Mouse (Mus musculus) neural tube, embryonic 14.5 days (tissue): ENCODE results near the gene Teddm1b. TPM values are rescaled to one million over a fixed set of nuclear protein-coding genes. Genes with fewer than 3 reads are reported as not detected.
A peak's percentile ranks its signal among the peaks of the same experiment; 100 is the strongest.
"Not testable (repeated sequence)": the region's sequence is repeated elsewhere in the genome, so short reads cannot be mapped to it uniquely, and the experiment has no call there.

ENCODE experiments used
- ATAC-seq: fragments of 200-750 bp; cut with Nextera tagmentation; 2 replicates; pipeline ENCODE4 v1.8.0; 2017; ENCODE audit warnings: low read depth, mild to moderate bottlenecking, moderate TSS enrichment, moderate library complexity
- H3K27ac ChIP-seq: fragments of 300-500 bp; sonication (generic); 2 replicates; pipeline ENCODE4 v1.5.1; 2014; ENCODE audit warnings: low read depth, mild to moderate bottlenecking, control low read depth, low read length, moderate library complexity, mixed read lengths
- H3K27me3 ChIP-seq: fragments of 300-500 bp; sonication (generic); 2 replicates; pipeline ENCODE4 v1.6.1; 2014; ENCODE audit warnings: low read length; ENCODE audit not compliant: control insufficient read depth, insufficient read depth
- H3K36me3 ChIP-seq: fragments of 300-500 bp; sonication (generic); 2 replicates; pipeline ENCODE4 v1.6.1; 2014; ENCODE audit warnings: low read length, mixed read lengths; ENCODE audit not compliant: control insufficient read depth, insufficient read depth
- H3K4me1 ChIP-seq: fragments of 300-500 bp; sonication (generic); 2 replicates; pipeline ENCODE4 v1.6.1; 2014; ENCODE audit warnings: low read length; ENCODE audit not compliant: control insufficient read depth, insufficient read depth
- H3K4me2 ChIP-seq: fragments of 300-500 bp; sonication (generic); 2 replicates; pipeline ENCODE4 v1.6.1; 2014; ENCODE audit warnings: mild to moderate bottlenecking, low read depth, low read length, control low read depth
- H3K4me3 ChIP-seq: fragments of 300-500 bp; sonication (generic); 2 replicates; pipeline ENCODE4 v1.5.1; 2014; ENCODE audit warnings: low read depth, low read length, control low read depth, mixed read lengths
- H3K9ac ChIP-seq: fragments of 300-500 bp; sonication (generic); replicated peaks from 2 replicates; pipeline ENCODE4 v1.6.1; 2014; ENCODE audit warnings: low read depth, mild to moderate bottlenecking, control low read depth, low read length, mixed read lengths
- H3K9me3 ChIP-seq: fragments of 300-500 bp; sonication (generic); 2 replicates; pipeline ENCODE4 v1.6.1; 2016; ENCODE audit warnings: low read length; ENCODE audit not compliant: control insufficient read depth
- WGBS: fragments of 180-500 bp; shearing (Covaris S2); extraction: QIAGEN DNeasy Blood & Tissue Kit; methylation state at CpG from one replicate; pipeline ENCODE4 v1.1.7; 2014; 5-methylcytosine and 5-hydroxymethylcytosine counted together
- polyA plus RNA-seq: library from polyadenylated mRNA; unstranded; fragments of >200 nt; fragmentation: Nextera tagmentation; extraction: Ambion mirVana; gene quantifications from 2 replicates; pipeline ENCODE4 v1.2.1, GENCODE M21; 2014

Teddm1b gene
- 0.21 and 0.35 TPM in 2 replicates for polyA plus RNA-seq

DNA sequence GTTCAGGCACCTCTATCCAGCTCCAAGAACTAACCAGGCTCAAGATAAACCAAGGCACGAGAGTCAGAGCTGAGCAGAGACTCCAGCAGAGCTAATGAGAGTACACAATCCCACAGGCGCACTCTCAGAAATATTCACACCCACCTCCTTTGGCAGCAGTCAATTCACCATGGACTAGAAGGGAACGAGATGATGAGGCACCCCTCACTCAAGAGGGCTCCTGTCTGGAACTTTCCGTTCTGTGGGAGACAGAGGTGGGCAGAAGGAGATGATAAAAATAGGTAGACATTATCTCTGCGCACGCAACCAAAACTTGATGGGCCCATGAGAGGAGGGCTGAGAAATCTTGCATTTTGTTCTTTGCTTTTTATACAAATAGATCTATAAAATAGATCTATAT is at the start of gene Teddm1b:
Gene Teddm1b (plus strand): TSS at position 301 of the 400 bp plus-strand sequence.
- no peaks in the 10 kb centered on the region for H3K36me3 ChIP-seq
- no peaks in the 10 kb centered on the region for H3K4me1 ChIP-seq
- no peak within 1 kb of the TSS for H3K9ac ChIP-seq
- no peak within 1 kb of the TSS for H3K4me3 ChIP-seq
- H3K4me2 ChIP-seq = no peak within 1 kb of the TSS
- no peaks in the 10 kb centered on the region for H3K9me3 ChIP-seq
- ATAC-seq = no peak
- H3K27ac ChIP-seq = no peak within 1 kb of the TSS
- no peaks in the 10 kb centered on the region for H3K27me3 ChIP-seq
- 87% methylated on average over 6 of the region's 6 CpGs for WGBS

DNA sequence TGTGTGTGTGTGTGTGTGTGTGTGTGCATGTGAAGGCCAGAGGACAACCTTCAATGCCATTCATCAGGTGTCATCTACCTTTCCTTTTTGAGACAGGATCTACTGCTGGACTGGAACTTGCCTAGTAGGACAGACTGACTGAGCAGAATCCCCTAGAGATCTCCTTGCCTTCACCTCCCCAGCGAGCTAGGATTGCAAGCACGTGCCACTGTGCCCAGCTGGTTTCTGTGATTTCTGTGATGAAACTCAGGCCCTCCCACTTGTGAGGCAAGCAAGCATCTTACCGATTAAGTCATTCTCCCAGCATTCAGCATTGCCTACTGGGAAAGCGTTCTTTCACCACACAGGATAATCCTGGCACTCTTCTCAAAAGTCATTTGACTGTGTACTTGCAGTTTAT is 43.4 kb upstream of the Teddm1b start:
- Histone ChIP-seq H3K36me3 (no peaks in the 10 kb centered on the region), H3K4me3 (no peak overlapping the region), H3K9me3 (no peaks in the 10 kb centered on the region), H3K4me1 (no peaks in the 10 kb centered on the region), H3K4me2 (no peak overlapping the region), H3K27me3 (no peaks in the 10 kb centered on the region), H3K27ac (no peak overlapping the region), H3K9ac (no peak overlapping the region)
- WGBS = 83% methylated on average over 4 of the region's 4 CpGs
- ATAC-seq = no peak

DNA sequence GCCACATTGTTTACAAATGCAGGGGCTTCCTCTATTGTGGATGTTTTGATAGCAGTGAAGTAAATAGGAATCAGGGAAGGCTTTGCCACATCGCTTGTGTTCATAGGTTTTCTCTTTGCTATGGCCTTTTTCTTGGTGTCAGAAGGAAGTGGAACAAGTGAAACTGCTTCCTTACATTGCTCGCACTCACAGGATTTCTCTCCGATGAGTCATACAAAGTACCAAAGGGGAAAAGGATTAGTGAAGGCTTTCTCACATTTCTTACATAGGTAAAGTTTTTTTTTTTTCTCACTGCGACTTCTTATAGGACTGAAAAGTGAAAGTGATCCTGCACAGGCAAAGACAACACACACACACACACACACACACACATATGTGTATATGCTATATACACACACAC is 38.1 kb upstream of the Teddm1b start:
- H3K36me3 ChIP-seq = no peaks in the 10 kb centered on the region
- H3K4me3 ChIP-seq = no peak overlapping the region
- no peaks in the 10 kb centered on the region for H3K27me3 ChIP-seq
- WGBS = 93% methylated on average over 4 of the region's 4 CpGs
- H3K27ac ChIP-seq = no peak overlapping the region
- no peak for ATAC-seq
- H3K9me3 ChIP-seq = no peaks in the 10 kb centered on the region
- no peak overlapping the region for H3K9ac ChIP-seq
- H3K4me1 ChIP-seq = no peaks in the 10 kb centered on the region
- H3K4me2 ChIP-seq = no peak overlapping the region

DNA sequence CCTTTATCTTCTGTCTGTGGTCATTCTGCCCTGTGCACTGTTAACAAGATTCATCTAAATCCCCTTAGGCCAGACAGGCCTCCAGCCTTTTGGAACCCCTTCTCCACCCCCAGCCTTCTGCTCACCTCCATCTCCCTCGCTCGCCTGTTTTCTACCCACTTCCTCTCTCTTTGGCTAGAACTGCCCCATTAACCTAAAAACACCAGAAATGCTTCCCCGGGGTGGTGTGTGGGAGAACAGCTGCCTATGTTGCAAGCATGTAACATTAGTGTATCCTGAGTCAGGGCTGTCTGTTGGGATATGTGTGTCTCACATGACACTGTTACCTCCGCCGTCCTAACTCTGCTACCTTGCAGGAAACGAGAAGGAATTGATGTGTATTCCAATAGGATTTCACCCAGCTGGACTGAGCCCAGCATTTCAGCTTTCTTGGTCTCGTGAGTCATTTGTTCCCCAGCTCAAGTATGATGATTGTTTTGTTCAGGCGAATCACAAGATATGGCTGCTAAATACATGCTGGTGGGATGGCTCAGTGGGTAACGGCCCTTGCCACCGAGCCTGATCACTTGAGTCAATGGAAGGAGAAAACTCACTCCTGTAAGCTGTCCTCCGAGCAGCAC is 31.9 kb upstream of the Teddm1b start:
- H3K9ac ChIP-seq = no peak overlapping the region
- H3K4me2 ChIP-seq = no peak overlapping the region
- no peaks in the 10 kb centered on the region for H3K9me3 ChIP-seq
- no peaks in the 10 kb centered on the region for H3K4me1 ChIP-seq
- H3K27ac ChIP-seq = no peak overlapping the region
- H3K36me3 ChIP-seq = no peaks in the 10 kb centered on the region
- 87% methylated on average over 11 of the region's 11 CpGs for WGBS
- H3K27me3 ChIP-seq = no peaks in the 10 kb centered on the region
- no peak for ATAC-seq
- no peak overlapping the region for H3K4me3 ChIP-seq

DNA sequence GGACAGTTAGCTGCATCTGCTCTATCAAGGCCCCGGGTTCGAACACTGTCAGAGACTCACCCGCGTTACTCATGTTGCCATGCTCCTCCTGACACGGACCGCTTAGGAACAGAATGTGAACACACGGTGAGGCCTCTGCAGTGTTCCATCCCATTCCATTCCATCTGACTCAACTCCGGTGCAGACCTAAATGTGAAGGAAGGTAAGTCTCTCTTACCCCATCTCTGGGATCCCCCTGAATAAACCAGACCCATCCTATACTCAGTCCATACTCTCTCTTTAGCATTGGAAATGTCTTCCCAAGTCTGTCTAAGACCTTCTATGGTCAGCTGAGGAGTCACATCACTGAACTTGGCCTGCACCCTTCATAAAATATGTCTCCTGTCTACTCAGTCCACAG is 30.1 kb upstream of the Teddm1b start, which contains the start of gene Rgsl1:
Gene Rgsl1 (minus strand): TSS at position 101 of the 400 bp plus-strand sequence.
- 96% methylated on average over 8 of the region's 8 CpGs for WGBS
- H3K9ac ChIP-seq = no peak within 1 kb of the TSS
- H3K4me1 ChIP-seq = no peaks in the 10 kb centered on the region
- no peak within 1 kb of the TSS for H3K4me3 ChIP-seq
- no peak within 1 kb of the TSS for H3K4me2 ChIP-seq
- no peaks in the 10 kb centered on the region for H3K27me3 ChIP-seq
- H3K9me3 ChIP-seq = no peaks in the 10 kb centered on the region
- no peaks in the 10 kb centered on the region for H3K36me3 ChIP-seq
- H3K27ac ChIP-seq = no peak within 1 kb of the TSS
- ATAC-seq = no peak

DNA sequence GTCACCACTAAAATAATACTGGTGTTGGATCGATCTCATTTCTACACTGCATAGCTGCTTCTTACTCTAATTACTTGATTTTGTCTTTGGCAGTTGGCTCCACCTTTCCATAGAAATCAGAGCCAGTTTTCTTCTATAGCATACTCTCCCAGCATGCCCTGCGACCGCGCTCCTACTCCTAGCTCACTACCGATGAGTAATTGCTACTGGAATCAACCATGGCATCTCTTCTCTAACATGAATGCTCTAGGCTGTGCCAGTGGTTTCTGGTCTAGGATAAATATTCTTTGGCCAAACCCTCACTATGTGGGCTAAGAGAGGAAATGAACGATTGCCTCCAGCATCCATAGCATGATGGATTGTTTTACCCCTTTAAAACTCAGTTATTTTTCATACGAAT is 27.7 kb upstream of the Teddm1b start:
- no peak for ATAC-seq
- WGBS = 87% methylated on average over 7 of the region's 7 CpGs
- no peak overlapping the region for H3K4me3 ChIP-seq

DNA sequence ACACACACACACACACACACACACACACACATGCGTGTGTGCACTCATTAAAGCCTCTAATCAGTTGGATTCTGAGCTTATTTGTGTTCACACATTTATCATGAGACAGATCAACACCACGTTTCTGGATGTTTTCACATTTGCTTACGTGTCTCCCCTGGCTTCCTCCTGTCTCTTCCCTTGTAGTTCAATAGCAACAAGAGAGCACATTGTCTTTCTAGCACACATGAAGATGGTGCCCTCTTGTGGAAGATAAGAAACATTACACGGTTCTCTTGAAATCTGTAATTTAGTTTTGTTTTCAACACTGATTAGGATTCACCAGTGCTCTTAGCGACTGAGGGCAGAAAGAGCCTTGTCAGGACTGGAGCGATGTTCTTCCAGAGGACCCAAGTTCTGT is 27.3 kb upstream of the Teddm1b start:
- Histone ChIP-seq H3K4me3 (no peak overlapping the region), H3K36me3 (no peaks in the 10 kb centered on the region), H3K4me1 (no peaks in the 10 kb centered on the region), H3K27me3 (no peaks in the 10 kb centered on the region), H3K9me3 (no peaks in the 10 kb centered on the region), H3K27ac (no peak overlapping the region), H3K4me2 (no peak overlapping the region), H3K9ac (no peak overlapping the region)
- peak; percentile 63; the same call in 1 of the 2 replicates for ATAC-seq
- 31% methylated on average over 6 of the region's 6 CpGs for WGBS

More for the DNA sequence above, 27.7 kb upstream of the Teddm1b start:
- Histone ChIP-seq H3K4me2 (no peak overlapping the region), H3K27ac (no peak overlapping the region), H3K4me1 (no peaks in the 10 kb centered on the region), H3K27me3 (no peaks in the 10 kb centered on the region), H3K36me3 (no peaks in the 10 kb centered on the region), H3K9ac (no peak overlapping the region), H3K9me3 (no peaks in the 10 kb centered on the region)

DNA sequence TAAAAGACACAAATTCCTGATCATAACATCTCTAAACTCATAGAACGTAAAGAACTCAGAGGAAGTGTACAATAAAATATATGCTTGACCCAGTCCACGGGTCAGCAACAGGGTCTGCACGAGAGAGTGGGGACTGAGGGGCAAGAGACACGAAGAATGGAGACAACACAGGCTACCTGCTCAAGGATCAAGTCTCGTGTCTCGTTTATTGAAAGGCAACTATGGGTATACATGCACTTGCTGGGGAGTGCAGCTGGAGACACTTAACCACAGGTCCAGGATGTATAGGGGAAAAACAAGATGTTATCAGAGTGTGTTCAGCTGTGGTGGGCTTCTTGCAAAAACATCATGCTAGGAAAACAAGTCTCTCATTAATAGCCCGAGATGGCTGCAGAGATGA is 21.4 kb upstream of the Teddm1b start:
- not testable (repeated sequence) for H3K4me2 ChIP-seq, H3K27me3 ChIP-seq, H3K4me1 ChIP-seq, H3K4me3 ChIP-seq, ATAC-seq, H3K9me3 ChIP-seq, H3K27ac ChIP-seq, H3K9ac ChIP-seq, H3K36me3 ChIP-seq
- WGBS = 90% methylated on average over 7 of the region's 7 CpGs

DNA sequence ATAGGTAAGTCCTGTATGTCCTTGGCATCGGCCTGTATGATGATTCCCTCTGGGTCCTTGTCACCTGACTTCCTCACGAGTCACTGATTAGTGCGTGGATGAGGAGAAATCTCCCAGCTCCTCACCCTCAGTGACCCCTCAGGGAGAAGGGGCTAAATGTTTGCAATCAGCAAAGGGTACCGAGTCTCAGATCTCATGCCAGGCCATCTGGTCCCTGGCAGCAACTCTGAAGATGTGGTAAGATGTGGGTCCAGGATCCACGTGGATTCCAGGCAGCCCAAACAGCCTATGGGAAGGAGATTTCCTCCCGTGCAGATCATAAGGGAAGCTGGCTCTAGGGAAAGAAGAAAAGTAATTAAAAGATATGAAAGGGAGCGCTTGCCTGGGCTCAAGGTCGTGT is 18.2 kb upstream of the Teddm1b start:
- Histone ChIP-seq H3K9me3 (no peaks in the 10 kb centered on the region), H3K9ac (no peak overlapping the region), H3K27ac (no peak overlapping the region), H3K4me2 (no peak overlapping the region), H3K27me3 (no peaks in the 10 kb centered on the region), H3K36me3 (no peaks in the 10 kb centered on the region), H3K4me1 (no peaks in the 10 kb centered on the region), H3K4me3 (no peak overlapping the region)
- 78% methylated on average over 8 of the region's 8 CpGs for WGBS
- ATAC-seq = no peak
